Mouse (Mus musculus): Measurements from ENCODE around the gene Gm20388. TPM values are rescaled to one million over a fixed set of nuclear protein-coding genes. Genes with fewer than 3 reads are reported as not detected.

The Gm20388 gene
- polyA plus RNA-seq, 2 experiments: 8.5 TPM; not detected in 1

DNA sequence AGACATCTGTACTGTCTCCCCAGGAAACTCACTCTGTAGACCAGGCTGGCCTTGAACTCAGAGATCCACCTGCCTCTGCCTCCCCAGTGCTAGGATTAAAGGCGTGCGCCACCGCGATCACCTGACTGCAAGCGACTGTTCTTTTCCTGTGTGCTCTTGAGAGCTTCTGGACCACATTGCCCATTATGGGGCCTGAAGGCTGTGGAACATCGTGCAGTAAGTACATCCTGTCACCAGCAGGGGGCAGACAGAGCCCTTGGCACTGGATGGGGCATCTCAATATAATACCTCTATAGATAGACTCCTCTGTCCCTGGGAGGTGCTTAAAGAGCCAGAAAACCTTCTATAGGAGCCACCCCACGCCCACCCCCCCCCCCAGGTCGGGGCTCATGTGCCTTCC is 2924.3 kb downstream of the Gm20388 start:
- DNase-seq (ENCODE audit: low read depth in 3 of 3, low spot score in 3 of 3): peak; percentile 57 to 58 (median 57)
- peak; percentile 47; the same call in 1 of the 2 replicates for ATAC-seq (ENCODE audit: insufficient read depth)
- no peak overlapping the region for H3K4me2 ChIP-seq (ENCODE audit: low read depth)
- TF ChIP-seq CTCF (IDR thresholded peaks at IDR 0.05; ENCODE audit: low read depth) (peak; percentile 94), EP300 (IDR thresholded peaks at IDR 0.05; ENCODE audit: low read depth) (no peak)
- no peak overlapping the region for H3K27ac ChIP-seq
- H3K27me3 ChIP-seq (ENCODE audit: control insufficient read depth, insufficient read depth, low read length): no peaks in the 10 kb centered on the region
- no peaks in the 10 kb centered on the region for H3K36me3 ChIP-seq (replicated peaks; ENCODE audit: control insufficient read depth, insufficient read depth, low read depth)
- no peaks in the 10 kb centered on the region for H3K9me3 ChIP-seq (ENCODE audit: control insufficient read depth, low read length)
- H3K4me3 ChIP-seq (ENCODE audit: insufficient read depth in 1 of 2, low read depth in 2 of 2, low read length in 2 of 2): no peak overlapping the region
- 13% methylated on average over 8 of the region's 8 CpGs for WGBS (ENCODE audit: insufficient replicate concordance)
- no peak overlapping the region for H3K9ac ChIP-seq (replicated peaks)
- no peaks in the 10 kb centered on the region for H3K4me1 ChIP-seq (replicated peaks; ENCODE audit: control insufficient read depth in 2 of 2, insufficient read depth in 2 of 2, low read length in 1 of 2)

DNA sequence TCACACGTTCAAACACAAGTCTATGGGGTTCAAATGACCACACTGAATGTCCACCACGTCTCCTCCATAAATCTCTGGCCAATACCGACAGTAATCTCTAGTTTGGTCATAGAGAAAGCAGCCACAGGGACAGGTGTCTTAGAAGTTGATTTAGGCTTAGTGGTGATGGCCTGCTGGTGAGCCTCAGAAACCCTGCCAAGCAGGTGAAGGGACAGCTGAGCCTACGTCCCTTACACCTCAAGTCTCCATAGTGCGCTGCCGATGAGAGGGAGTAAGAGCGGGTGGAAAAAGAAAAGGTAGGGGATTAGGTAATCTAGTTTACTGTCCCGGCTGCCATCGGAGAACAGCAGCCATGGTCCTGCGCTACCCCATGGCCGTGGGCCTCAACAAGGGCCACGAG is 2925.6 kb downstream of the Gm20388 start:
- no peak overlapping the region for H3K9ac ChIP-seq (replicated peaks)
- no peak overlapping the region for H3K4me3 ChIP-seq (ENCODE audit: insufficient read depth in 1 of 2, low read depth in 2 of 2, low read length in 2 of 2)
- H3K36me3 ChIP-seq (replicated peaks; ENCODE audit: control insufficient read depth, insufficient read depth, low read depth): no peaks in the 10 kb centered on the region
- no peak for DNase-seq (ENCODE audit: low read depth in 3 of 3, low spot score in 3 of 3)
- H3K27me3 ChIP-seq (ENCODE audit: control insufficient read depth, insufficient read depth, low read length): no peaks in the 10 kb centered on the region
- no peak overlapping the region for H3K4me2 ChIP-seq (ENCODE audit: low read depth)
- no peaks in the 10 kb centered on the region for H3K4me1 ChIP-seq (replicated peaks; ENCODE audit: control insufficient read depth in 2 of 2, insufficient read depth in 2 of 2, low read length in 1 of 2)
- TF ChIP-seq CTCF (IDR thresholded peaks at IDR 0.05; ENCODE audit: low read depth) (no peak), EP300 (IDR thresholded peaks at IDR 0.05; ENCODE audit: low read depth) (no peak)
- ATAC-seq (ENCODE audit: insufficient read depth): no peak
- no peak overlapping the region for H3K27ac ChIP-seq
- no peaks in the 10 kb centered on the region for H3K9me3 ChIP-seq (ENCODE audit: control insufficient read depth, low read length)
- 75% methylated on average over 12 of the region's 12 CpGs for WGBS (ENCODE audit: insufficient replicate concordance)

DNA sequence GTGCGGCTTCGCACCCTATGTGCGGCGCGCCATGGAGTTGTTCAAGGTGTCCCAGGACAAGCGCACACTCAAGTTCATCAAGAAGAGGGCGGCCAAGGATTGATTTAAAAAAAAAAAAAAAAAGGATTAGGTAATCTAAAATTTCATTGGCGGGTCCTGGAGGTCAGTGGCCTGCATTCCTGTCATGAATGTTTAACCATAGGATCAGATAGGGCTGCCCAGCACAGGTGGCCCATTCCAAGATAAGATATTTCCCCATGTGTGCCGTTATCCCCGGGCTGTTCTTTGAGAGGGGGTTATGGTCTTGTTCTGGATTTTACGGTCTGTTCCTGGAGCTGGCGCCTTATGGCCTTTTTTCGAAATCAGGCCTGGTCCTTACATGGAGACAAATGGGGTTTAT is 2926.1 kb downstream of the Gm20388 start:
- ATAC-seq (ENCODE audit: insufficient read depth) (no peak), DNase-seq (ENCODE audit: low read depth in 3 of 3, low spot score in 3 of 3) (no peak)
- no peak overlapping the region for H3K9ac ChIP-seq (replicated peaks)

DNA sequence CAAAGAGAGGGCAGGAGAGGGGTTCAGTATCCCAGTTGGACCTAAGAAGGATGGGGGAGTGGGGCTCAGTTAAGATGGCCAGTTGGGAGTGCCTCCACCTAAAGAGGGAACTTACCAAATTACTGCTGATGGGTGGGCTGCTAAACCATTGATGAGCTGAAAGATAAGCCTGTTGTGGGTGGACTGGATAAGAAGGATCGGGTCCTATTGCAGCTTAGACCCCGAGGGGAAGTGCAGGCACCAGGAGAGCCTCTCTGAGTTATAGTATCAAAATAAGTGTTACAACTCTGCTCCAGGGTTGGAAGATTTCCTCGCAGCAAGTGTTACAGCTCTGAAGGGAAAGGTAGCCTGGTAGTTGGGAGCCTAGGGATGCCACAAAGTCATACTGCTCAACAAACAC is 2933.5 kb downstream of the Gm20388 start:
- Histone ChIP-seq H3K9ac (replicated peaks) (no peak overlapping the region), H3K27ac (no peak overlapping the region), H3K27me3 (ENCODE audit: control insufficient read depth, insufficient read depth, low read length) (peaks cover 2% of the 10 kb centered on the region; the same call in 1 of the 2 replicates), H3K36me3 (replicated peaks; ENCODE audit: control insufficient read depth, insufficient read depth, low read depth) (no peaks in the 10 kb centered on the region), H3K4me1 (replicated peaks; ENCODE audit: control insufficient read depth in 2 of 2, insufficient read depth in 2 of 2, low read length in 1 of 2) (no peaks in the 10 kb centered on the region), H3K4me3 (ENCODE audit: insufficient read depth in 1 of 2, low read depth in 2 of 2, low read length in 2 of 2) (no peak overlapping the region), H3K4me2 (ENCODE audit: low read depth) (no peak overlapping the region), H3K9me3 (ENCODE audit: control insufficient read depth, low read length) (no peaks in the 10 kb centered on the region)
- DNase-seq (ENCODE audit: low read depth in 3 of 3, low spot score in 3 of 3) (no peak), ATAC-seq (ENCODE audit: insufficient read depth) (no peak)
- WGBS (ENCODE audit: insufficient replicate concordance): 36% methylated on average over 3 of the region's 3 CpGs
- no peak for TF ChIP-seq CTCF (IDR thresholded peaks at IDR 0.05; ENCODE audit: low read depth)

More for the DNA sequence above, 2926.1 kb downstream of the Gm20388 start:
- Histone ChIP-seq H3K9me3 (ENCODE audit: control insufficient read depth, low read length) (no peaks in the 10 kb centered on the region), H3K27ac (no peak overlapping the region), H3K4me1 (replicated peaks; ENCODE audit: control insufficient read depth in 2 of 2, insufficient read depth in 2 of 2, low read length in 1 of 2) (no peaks in the 10 kb centered on the region), H3K4me2 (ENCODE audit: low read depth) (no peak overlapping the region), H3K36me3 (replicated peaks; ENCODE audit: control insufficient read depth, insufficient read depth, low read depth) (no peaks in the 10 kb centered on the region), H3K27me3 (ENCODE audit: control insufficient read depth, insufficient read depth, low read length) (no peaks in the 10 kb centered on the region), H3K4me3 (ENCODE audit: insufficient read depth in 1 of 2, low read depth in 2 of 2, low read length in 2 of 2) (no peak overlapping the region)
- WGBS (ENCODE audit: insufficient replicate concordance): 69% methylated on average over 13 of the region's 13 CpGs
- TF ChIP-seq CTCF (IDR thresholded peaks at IDR 0.05; ENCODE audit: low read depth) (no peak), EP300 (IDR thresholded peaks at IDR 0.05; ENCODE audit: low read depth) (no peak)

- Histone ChIP-seq H3K27ac (no peak overlapping the region), H3K4me2 (ENCODE audit: low read depth) (no peak overlapping the region), H3K9ac (replicated peaks) (no peak overlapping the region), H3K4me1 (replicated peaks; ENCODE audit: control insufficient read depth in 2 of 2, insufficient read depth in 2 of 2, low read length in 1 of 2) (no peaks in the 10 kb centered on the region), H3K36me3 (replicated peaks; ENCODE audit: control insufficient read depth, insufficient read depth, low read depth) (no peaks in the 10 kb centered on the region), H3K27me3 (ENCODE audit: control insufficient read depth, insufficient read depth, low read length) (peaks cover 2% of the 10 kb centered on the region; the same call in 1 of the 2 replicates), H3K4me3 (ENCODE audit: insufficient read depth in 1 of 2, low read depth in 2 of 2, low read length in 2 of 2) (no peak overlapping the region), H3K9me3 (ENCODE audit: control insufficient read depth, low read length) (no peaks in the 10 kb centered on the region)
- TF ChIP-seq EP300 (IDR thresholded peaks at IDR 0.05; ENCODE audit: low read depth): no peak
- no peak for TF ChIP-seq CTCF (IDR thresholded peaks at IDR 0.05; ENCODE audit: low read depth)
- no peak for ATAC-seq (ENCODE audit: insufficient read depth)
- no peak for DNase-seq (ENCODE audit: low read depth in 3 of 3, low spot score in 3 of 3)
- WGBS (ENCODE audit: insufficient replicate concordance): 53% methylated on average over 4 of the region's 4 CpGs
Observed at GRCm38 (mm10) chr8:122845662-122846061, 2935.0 kb downstream of the Gm20388 start.

Data from liver, embryonic 14.5 days (tissue).